Mouse (Mus musculus): ENCODE measurements around the gene Zfp747.
A peak's percentile ranks its signal among the peaks of the same experiment; 100 is the strongest.
"Not testable (repeated sequence)": the region's sequence is repeated elsewhere in the genome, so short reads cannot be mapped to it uniquely, and the experiment has no call there.

Zfp747 gene

DNA sequence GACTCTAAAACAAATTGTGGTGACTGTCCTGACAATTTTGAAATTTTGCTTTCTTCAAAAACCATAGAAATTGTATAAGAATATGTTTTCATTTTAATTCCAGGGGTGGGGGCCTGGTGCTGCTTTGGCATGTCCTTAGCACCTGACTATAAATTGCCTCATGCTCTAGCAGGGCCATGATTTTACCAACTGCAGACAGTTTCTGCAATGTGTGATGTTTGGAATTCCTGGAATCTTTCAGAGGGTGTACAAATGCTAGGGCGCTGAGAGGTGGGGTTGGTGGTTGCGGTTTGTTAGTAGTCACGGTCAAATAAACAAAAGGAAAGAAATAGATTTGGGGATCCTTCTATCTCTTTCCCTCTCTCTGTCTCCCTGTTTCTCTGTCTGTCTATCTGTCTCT is 9.6 kb downstream of the Zfp747 start:
- DNase-seq, result no peak

DNA sequence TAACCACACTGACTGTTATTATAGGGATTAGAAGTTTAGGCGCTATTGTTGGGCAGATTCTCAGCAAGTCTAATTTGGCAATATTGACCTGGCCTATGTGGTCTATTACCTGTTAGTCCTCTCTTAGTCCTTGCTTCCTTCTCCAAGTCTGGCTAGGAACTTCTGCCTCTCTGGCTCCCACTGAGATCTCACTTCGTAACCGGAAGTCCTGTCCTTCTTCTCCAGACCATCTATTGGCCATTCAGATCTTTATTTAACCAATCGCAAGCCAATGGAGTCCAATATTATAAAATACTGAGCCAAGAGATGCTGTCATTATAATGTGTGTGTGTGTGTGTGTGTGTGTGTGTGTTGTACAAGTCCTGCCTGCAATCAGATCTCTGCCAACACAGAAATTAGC is 11.7 kb downstream of the Zfp747 start:
- no peak for DNase-seq

DNA sequence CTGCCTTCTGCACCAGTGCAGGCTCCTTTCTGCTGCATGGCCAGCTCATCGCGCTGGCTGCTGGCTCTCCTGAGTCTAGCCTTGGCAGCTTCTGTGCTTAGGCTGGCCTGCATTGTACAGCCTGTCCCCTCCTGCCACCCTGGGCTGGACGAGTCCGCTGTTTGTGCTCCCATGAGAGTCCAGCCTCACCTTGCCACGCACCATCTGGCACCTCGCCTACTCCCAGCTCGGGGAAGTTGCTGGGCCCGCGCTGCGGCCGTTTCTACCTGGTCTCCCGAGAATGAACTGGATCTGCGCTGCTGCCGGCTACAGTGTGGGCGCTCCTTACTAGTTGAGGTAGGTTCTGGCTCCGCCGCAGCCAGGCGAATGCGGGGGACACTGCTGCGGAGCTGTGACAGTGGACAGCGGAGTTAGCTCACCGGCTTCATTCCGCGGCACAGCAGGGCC is 12.4 kb downstream of the Zfp747 start:
- DNase-seq, result no peak

GRCm38 (mm10) chr7:127362418-127362817 is 13.4 kb downstream of the Zfp747 start:
- DNase-seq, result not testable (repeated sequence)

DNA sequence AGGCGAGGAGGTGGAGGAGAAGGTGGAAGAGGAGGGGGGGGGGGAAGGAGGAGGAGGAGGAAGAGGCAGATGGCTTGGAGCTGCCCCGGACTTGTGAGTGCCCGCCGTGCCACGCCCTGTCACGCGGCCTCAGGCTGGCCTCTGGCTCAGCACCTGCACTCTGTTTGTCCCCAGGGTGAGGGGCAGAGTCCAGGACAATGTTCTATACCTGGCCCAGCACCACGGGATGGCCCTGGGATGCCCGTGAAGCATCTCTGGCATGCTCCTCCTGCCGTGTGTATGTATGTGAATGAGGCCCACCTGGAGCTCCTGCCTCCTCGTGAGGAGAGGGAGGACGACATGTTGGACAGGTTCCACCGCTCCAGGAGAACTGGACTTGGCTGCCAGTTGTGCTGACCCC is 14.4 kb downstream of the Zfp747 start:
- DNase-seq, result no peak

DNA sequence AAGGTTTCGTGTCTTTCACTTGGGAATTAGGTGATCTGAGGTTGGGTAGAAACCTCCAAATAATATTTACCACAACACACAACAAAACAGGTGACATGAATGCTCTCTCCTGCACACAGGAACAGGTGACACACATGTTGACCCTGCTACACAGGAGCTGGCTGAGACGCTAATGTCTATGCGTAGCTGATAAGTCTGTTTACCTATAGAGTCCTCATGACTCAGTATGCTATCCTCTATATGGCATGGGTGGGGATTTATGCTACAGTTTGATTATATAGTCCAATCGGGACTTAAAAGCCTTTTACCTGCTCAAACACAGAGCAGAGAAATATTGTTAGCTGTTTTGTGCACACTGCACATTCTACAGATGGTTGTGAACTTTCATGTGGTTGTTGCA is 15.6 kb downstream of the Zfp747 start:
- DNase-seq, result no peak

- DNase-seq, result no peak
Observed at GRCm38 (mm10) chr7:127358472-127358871, 17.4 kb downstream of the Zfp747 start.

DNA sequence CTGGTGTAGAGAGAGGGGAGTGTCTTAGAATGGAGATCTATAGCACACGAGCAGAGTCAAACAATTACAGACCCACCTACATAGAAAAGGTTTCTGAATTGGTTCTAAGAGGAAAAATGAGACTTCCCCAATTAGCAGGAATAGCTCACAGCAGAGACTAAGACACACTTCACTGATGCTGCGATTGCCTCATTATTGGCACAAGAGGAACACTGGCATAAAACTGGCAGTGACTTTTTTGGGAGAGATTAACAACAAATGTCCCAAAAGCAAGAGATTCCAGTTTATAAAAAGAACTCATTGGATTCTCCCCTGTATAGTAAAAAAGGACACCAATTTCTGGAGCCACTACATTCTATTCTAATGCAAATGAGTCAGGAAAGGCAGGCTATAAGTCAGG is 18.0 kb downstream of the Zfp747 start:
- no peak for DNase-seq

DNA sequence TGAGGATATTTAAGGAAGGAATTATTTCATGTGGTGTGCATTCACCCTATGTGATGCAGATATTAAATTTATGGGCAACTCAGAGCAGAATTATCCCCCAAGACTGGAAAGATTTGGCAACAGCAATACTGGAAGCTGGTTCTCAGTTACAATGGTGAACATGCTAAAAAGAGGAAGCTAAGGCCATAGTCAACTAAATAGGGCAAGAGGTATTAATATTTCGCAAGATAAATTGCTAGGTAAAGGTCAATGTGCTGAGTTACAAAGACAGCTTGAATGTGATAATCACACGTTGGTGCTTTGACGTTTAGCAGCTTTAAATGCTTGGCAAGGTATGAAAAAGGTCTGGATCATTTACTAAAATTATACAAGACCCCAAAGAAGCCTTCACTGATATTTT is 20.1 kb downstream of the Zfp747 start:
- no peak for DNase-seq

DNA sequence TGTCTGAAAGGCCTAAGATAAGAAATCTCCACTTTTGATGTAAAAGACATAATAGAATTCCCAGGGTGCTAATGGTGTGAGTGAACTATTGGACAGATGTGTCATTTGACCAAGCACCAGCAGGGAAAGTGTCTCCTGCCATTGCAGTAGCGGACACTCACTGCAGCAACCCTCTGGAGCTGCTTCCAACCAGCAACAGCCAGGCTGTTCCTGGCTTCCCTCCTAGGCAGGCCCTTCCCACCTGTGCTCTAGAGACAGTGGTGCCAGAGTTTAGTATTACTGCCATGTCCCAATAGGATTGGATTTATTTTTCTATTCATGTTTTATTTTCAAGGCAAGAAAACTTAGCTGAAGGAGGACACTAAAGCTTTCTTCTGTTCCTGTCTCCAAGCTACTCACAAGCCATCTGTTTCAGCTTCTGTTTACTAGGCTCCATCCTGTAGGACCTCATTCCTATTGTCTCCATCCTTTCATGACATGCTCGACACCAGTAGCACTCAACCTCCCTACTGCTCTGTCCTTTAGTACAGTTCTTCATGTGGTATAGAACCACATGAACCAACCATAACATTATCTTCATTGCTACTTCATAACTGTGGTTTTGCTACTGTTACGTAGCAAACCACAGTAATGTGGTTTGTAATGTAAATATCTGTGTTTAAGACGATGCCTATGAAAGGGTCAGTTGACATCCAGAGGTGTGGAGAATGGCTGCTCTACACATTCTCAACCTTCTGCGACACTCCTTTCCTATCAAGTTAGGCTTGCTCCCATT is 24.4 kb downstream of the Zfp747 start:
- no peak for DNase-seq

DNA sequence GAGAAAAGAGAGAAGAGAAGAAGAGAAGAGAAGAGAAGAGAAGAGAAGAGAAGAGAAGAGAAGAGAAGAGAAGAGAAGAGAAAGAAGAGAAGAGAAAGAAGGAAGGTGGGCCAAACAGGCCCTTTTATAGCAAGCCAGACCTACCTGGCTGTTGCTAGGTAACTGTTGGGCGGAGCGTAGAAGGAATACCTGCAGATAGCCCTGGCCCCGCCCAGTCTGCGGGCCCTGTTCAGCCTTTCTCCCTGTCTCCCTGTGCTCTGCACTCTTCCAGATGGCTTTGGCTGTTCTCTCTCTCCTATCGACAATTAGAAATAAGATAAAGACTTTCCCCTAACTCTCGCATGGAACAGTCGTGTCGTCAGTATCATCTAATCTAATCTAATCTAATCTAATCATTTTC is 29.2 kb downstream of the Zfp747 start:
- no peak for DNase-seq

- DNase-seq, result peak; percentile 97
Observed at GRCm38 (mm10) chr7:127345512-127346325, 30.1 kb downstream of the Zfp747 start, which contains the start of gene Zfp768. Zfp768 (minus strand) TSS chr7:127345589.

GRCm38 (mm10) chr7:127345092-127345491 is 30.8 kb downstream of the Zfp747 start:
- peak; percentile 45 for DNase-seq

- no peak for DNase-seq
Observed at GRCm38 (mm10) chr7:127344371-127344770, 31.5 kb downstream of the Zfp747 start.

GRCm38 (mm10) chr7:127343351-127344019 is 32.4 kb downstream of the Zfp747 start:
- DNase-seq, result no peak

DNA sequence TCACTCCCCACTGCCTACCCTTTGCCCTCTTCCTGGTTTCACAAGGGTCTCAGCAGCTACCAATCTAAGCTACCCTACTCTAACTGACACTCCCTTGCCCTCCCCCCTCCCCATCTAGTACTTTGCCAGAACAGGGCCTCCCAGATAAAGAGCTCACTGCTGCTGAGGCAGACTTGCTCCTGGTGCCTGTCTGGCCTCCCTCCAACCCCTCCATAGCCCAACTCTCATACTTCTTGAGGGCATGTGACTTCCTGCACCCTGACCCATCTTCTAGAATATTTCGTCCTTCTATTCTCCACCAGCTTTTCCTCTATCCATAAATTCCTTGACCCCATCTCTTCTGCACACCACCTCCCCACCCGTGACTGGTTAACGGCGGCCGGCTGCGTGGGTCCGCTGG is 33.0 kb downstream of the Zfp747 start:
- DNase-seq, result no peak

DNA sequence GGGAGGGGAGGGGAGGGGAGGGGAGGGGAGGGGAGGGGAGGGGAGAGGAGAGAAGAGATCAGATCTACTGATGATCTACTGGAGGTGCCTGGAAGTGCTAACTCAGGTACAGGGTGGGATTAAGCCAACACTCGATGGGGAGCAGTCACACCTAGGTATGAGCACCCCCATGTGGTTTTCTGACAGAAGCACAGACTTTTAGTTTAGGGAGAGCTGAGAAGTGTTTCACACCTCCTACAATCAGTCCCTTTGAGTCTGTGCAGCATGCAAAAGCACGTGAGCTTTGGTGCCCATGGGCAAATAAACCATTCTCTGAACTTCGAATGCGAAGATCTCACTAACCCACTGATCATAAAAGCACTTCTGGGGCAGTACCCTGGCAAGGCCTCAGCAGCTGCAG is 33.5 kb downstream of the Zfp747 start:
- DNase-seq, result peak; percentile 42

- not testable (repeated sequence) for DNase-seq
Observed at GRCm38 (mm10) chr7:127341861-127342260, 34.0 kb downstream of the Zfp747 start.

DNA sequence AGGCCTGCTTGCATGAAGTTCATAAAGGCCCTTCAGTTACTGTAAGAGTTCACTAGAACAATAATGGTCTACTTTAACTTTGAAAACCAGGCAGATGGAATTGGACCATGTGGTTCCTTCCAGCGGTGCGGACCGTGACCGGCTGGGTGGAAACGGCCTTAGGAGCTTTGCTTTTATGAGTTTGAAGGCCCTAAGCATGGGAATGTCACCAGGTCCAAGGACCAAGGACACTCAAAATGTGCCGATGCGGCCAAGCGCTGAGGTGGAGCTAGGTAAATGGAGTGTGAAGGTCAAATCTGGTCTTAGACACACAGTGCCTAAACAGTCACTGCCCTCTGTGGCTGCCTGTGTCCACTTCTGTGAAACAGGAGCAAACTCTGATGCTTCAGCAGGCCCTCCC is 34.5 kb downstream of the Zfp747 start:
- DNase-seq, result no peak

GRCm38 (mm10) chr7:127337636-127338035 is 38.2 kb downstream of the Zfp747 start:
- no peak for DNase-seq

GRCm38 (mm10) chr7:127335604-127336003 is 40.2 kb downstream of the Zfp747 start:
- no peak for DNase-seq

DNA sequence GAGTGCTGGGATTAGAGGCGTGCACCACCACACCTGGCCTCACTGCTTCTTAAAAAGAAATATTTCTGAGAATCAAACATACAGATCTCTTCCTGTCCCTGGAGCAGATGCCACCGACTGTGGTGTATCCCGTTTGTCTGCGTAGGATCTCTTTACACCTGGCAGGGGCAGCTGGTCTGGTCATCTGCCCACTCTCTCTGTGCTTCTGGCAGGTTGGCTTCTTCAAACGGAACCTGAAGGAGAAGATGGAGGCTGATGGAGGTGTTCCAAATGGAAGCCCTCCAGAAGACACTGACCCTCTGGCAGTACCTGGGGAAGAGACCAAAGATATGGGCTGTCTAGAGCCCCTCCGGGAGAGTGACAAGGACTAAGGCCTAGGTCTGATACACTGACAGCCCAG is 42.6 kb downstream of the Zfp747 start:
- DNase-seq, result no peak

DNA sequence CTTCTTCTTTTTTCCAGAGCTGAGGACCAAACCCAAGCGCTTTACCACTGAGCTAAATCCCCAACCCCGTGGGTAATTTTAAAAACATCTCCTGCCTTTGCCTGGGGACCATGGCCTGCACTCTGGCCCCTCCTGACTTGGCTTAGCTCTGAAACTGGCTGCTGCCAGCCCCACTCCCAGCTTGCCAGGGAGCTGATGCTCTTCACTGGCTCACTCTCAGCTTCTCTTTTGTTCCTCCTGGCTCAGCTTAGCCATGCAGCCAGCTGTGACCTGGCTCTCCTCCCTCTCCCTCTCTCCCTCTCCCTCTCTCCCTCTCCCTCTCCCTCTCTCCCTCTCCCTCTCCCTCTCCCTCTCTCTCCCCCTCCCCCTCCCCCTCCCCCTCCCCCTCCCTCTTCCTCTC is 49.2 kb downstream of the Zfp747 start:
- DNase-seq, result no peak

DNA sequence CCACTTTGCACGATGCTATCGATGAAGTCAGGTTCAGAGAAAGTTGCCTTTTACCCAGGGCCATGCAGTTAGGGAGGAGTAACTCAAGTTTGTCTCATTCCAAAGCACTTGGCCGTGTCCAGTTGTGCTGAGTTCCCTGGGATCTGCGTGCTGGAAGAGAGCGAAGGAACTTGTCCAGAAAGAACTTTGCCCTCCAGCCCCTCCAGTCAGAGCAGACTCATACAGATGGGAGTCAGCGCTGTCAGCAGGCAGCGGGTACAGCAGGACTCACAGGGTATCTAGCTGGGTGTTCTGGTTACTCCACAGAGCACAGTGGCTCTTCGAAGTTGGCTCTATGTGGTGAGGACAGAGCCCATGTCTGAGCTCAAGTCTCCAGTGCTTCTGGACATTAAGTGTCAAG is 50.3 kb downstream of the Zfp747 start:
- no peak for DNase-seq
